Mouse (Mus musculus) bone marrow, adult 2 months (tissue): ENCODE measurements around the gene Acsf2. TPM values are rescaled to one million over a fixed set of nuclear protein-coding genes. Genes with fewer than 3 reads are reported as not detected.

Source experiments
- H3K27ac ChIP-seq: fragments of 200-500 bp; 2 replicates; pipeline ENCODE4 v1.5.1; 2012; ENCODE audit warnings: low read depth, mild to moderate bottlenecking, control low read depth, inconsistent platforms, low read length; ENCODE audit not compliant: control insufficient read depth, poor library complexity, insufficient read depth
- H3K4me1 ChIP-seq: fragments of 200-500 bp; 2 replicates; pipeline ENCODE4 v1.6.1; 2011; ENCODE audit warnings: low read length; ENCODE audit not compliant: control insufficient read depth, insufficient read depth
- H3K4me3 ChIP-seq: fragments of 200-500 bp; replicated peaks from 2 replicates; pipeline ENCODE3; 2011; ENCODE audit warnings: mild to moderate bottlenecking, low read depth, low read length, control low read depth; ENCODE audit not compliant: control insufficient read depth
- CTCF ChIP-seq: fragments of 200-500 bp; IDR thresholded peaks from 2 replicates; pipeline ENCODE4 v1.5.1; 2011; ENCODE audit warnings: low read length, control low read depth; ENCODE audit not compliant: control insufficient read depth, insufficient read depth
- POLR2A ChIP-seq: fragments of 200-500 bp; IDR thresholded peaks from 2 replicates; pipeline ENCODE4 v1.6.1; 2011; ENCODE audit warnings: low read depth, mild to moderate bottlenecking, control low read depth, low read length, borderline replicate concordance; ENCODE audit not compliant: control insufficient read depth
- WGBS: fragments of 180-500 bp; shearing (Covaris S2); methylation state at CpG from one replicate; pipeline ENCODE4 v1.1.7; 2018; 5-methylcytosine and 5-hydroxymethylcytosine counted together
- polyA plus RNA-seq: library from polyadenylated mRNA; stranded (reverse); fragments of >200 nt; gene quantifications from 2 replicates; pipeline ENCODE4 v1.2.4, GENCODE M21; 2011; ENCODE audit warnings: low replicate concordance; ENCODE audit not compliant: missing spikeins, insufficient read depth, insufficient read length

Gene Acsf2
- polyA plus RNA-seq, 1 experiment: 13.6 TPM

DNA sequence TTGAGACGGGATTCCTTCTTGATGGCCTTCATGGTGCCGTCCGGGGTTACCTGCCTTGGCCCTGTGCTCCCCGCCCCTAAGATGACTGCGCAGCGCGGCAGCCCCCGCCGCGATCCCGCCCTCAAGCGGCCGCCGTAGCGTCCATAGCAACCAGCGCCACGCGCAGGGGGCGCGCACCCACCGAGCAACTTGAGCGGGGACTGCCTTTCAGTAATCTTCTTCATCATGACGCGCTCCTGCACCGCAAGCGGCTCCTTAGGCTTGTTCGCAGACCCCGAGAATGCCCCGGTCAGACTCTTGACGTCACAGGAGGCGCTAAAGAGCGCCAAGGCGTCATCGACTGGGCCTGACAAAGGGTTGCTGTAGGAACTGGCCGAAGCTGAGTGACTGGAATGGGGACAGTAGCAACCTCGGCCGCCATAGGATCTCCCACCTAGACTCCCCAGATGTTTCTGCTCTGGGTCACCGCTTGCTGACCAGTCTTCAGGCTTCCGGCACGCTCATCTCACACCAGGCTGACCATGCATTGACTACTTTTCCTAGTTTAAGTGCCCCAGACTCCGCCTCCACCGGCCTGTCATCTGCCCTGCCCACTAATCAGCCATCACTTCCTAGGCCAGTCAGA is 80.3 kb downstream of the Acsf2 start, which contains the start of gene Mycbpap:
Mycbpap (minus strand) TSS at position 524 of the 625 bp plus-strand sequence.
- no peaks in the 10 kb centered on the region for H3K4me1 ChIP-seq
- H3K4me3 ChIP-seq: peak within 1 kb of the TSS; percentile 61
- TF ChIP-seq CTCF (no peak), POLR2A (no peak)
- H3K27ac ChIP-seq: no peak within 1 kb of the TSS
- 5% methylated on average over 42 of the region's 42 CpGs for WGBS

DNA sequence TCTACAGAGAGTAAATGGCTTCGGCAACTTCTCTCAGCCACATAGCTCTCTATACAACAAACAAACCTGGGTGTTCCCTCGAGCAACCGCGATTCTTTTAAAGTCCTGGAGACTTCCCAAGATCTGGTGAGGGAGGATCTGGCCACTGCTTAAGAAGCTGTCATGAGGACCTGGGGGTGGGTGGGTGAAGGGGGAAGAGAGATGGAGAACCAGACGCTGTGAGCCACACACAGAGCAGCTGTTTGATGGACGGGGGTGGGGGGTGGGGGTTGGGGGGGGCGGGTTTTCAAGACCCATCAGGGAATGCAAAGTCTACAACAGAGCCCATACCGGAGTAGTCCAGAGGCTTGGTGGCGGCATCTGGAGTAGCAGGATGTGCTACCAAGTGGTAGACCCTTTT is 88.2 kb downstream of the Acsf2 start:
- TF ChIP-seq POLR2A (no peak), CTCF (no peak)
- WGBS: 65% methylated on average over 9 of the region's 9 CpGs

DNA sequence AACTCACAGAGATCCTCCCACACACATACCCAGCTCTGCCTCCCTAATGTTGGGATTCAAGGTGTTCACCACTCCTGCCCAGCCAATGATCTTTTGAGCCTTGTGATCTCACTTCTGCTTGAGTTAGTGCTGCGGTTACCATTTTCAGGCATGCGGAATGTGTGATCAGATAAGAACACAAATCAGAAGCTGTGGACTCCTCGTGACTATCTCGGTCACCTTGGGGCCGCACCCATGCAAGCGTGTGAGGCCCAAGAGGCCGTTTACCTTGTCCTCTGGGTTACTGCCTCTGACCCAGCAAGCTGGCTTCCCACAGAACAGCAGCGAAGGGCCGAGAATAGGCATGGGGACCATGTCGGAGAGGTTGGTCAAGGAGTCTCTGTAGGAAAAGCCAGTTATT is 92.7 kb downstream of the Acsf2 start:
- H3K4me1 ChIP-seq: no peaks in the 10 kb centered on the region
- no peak overlapping the region for H3K4me3 ChIP-seq
- H3K27ac ChIP-seq: no peak overlapping the region
- 84% methylated on average over 10 of the region's 10 CpGs for WGBS
- TF ChIP-seq CTCF (no peak), POLR2A (no peak)

More for the DNA sequence above, 88.2 kb downstream of the Acsf2 start:
- Histone ChIP-seq H3K27ac (no peak overlapping the region), H3K4me1 (no peaks in the 10 kb centered on the region), H3K4me3 (no peak overlapping the region)

Other genes with a start within 250 kb of the Acsf2 start
- 6.4 and 7.4 TPM in 2 replicates for gene Abcc3, start 208.9 kb downstream of the Acsf2 start, polyA plus RNA-seq
- 13.7 and 26.8 TPM in 2 replicates for gene Cacna1g, start 127.7 kb downstream of the Acsf2 start, polyA plus RNA-seq
- gene Spata20, start 115.7 kb downstream of the Acsf2 start, polyA plus RNA-seq: not detected in 2 replicates
- not detected in 2 replicates for gene Epn3, start 101.9 kb downstream of the Acsf2 start, polyA plus RNA-seq
- 3.4 TPM in 1 of 2 replicates, not detected in the other for gene Mycbpap, start 80.1 kb downstream of the Acsf2 start, polyA plus RNA-seq
- 1.4 and 2.3 TPM in 2 replicates for gene Rsad1, start 52.6 kb downstream of the Acsf2 start, polyA plus RNA-seq
- 0.97 TPM in 1 of 2 replicates, not detected in the other for gene Chad, start 36.8 kb downstream of the Acsf2 start, polyA plus RNA-seq
- gene Lrrc59, start 27.9 kb upstream of the Acsf2 start, polyA plus RNA-seq: 16.6 and 26.1 TPM in 2 replicates
- gene Mrpl27, start 51.9 kb upstream of the Acsf2 start, polyA plus RNA-seq: 24.6 and 30.4 TPM in 2 replicates
- gene Eme1, start 52.1 kb upstream of the Acsf2 start, polyA plus RNA-seq: 9.2 and 15.3 TPM in 2 replicates
- 6.3 and 7.4 TPM in 2 replicates for gene Xylt2, start 75.6 kb upstream of the Acsf2 start, polyA plus RNA-seq
- gene Gm11541, start 102.6 kb upstream of the Acsf2 start, polyA plus RNA-seq: not detected in 2 replicates
- gene Cdc34b, start 139.9 kb upstream of the Acsf2 start, polyA plus RNA-seq: not detected in 2 replicates
- gene Tmem92, start 180.8 kb upstream of the Acsf2 start, polyA plus RNA-seq: not detected in 2 replicates